ENCODE assay signal across 40 mouse cellular contexts in genomic region chr14:7786073-7786472, GRCm38 (mm10). TPM values are rescaled to one million over a fixed set of nuclear protein-coding genes. Genes with fewer than 3 reads are reported as not detected.
DNase-seq lines count a peak whose midpoint lies in the region; ATAC-seq and TF ChIP-seq lines count a peak whose summit lies in the region.
"Had no signal": no experiment of that assay in that cellular context is flagged by ENCODE, and none has a peak within 500 bp of the region (broad histone marks: within the 10 kb centered on the region; RNA-seq: fewer than 3 reads in every experiment).

No protein-coding gene starts in this region.

- DNase-seq in gastrocnemius, adult 2 months, result peak; percentile 34
- DNase-seq in gastrocnemius, adult 8-10 months (ENCODE audit: low spot score in 2 of 2), result no peak
- no peak for DNase-seq in liver, embryonic 14.5 days (ENCODE audit: low read depth in 3 of 3, low spot score in 3 of 3)
- no peak for DNase-seq in ovary, postnatal 14 days (ENCODE audit: low spot score)
- no peak for DNase-seq in spleen, adult 18-20 months
- no peak for DNase-seq in left cerebral cortex, adult 8-10 months (ENCODE audit: low spot score in 2 of 2)
- DNase-seq: cerebellum, adult 8-10 months; cerebellum, postnatal 25 days; embryo, embryonic 11 days; heart, postnatal 10 days; kidney, adult 11 months; kidney, postnatal 14 days; layer of hippocampus, adult 9-11 months; left cerebral cortex, postnatal 4 days; lung, adult 18-20 months; right cerebral cortex, postnatal 4 days had no signal

- H3K27ac ChIP-seq in gastrocnemius, adult 2 months, result no peak overlapping the region
- no peak overlapping the region for H3K27ac ChIP-seq in ES-Bruce4 (ENCODE audit: insufficient read depth, low read length)
- no peak overlapping the region for H3K27ac ChIP-seq in liver, embryonic 14.5 days
- H3K27ac ChIP-seq: embryonic facial prominence, embryonic 12.5 days; heart, embryonic 13.5 days; hindbrain, embryonic 15.5 days; macrophage; neural tube, embryonic 12.5 days had no signal

- no peaks in the 10 kb centered on the region for H3K9me3 ChIP-seq in ES-Bruce4 (replicated peaks; ENCODE audit: control insufficient read depth, insufficient read depth, low read length, poor library complexity, severe bottlenecking)
- no peaks in the 10 kb centered on the region for H3K9me3 ChIP-seq in liver, embryonic 14.5 days (ENCODE audit: control insufficient read depth, low read length)
- H3K9me3 ChIP-seq: embryonic facial prominence, embryonic 12.5 days; heart, embryonic 13.5 days; hindbrain, embryonic 15.5 days; neural tube, embryonic 12.5 days had no signal

- H3K9ac ChIP-seq in ES-Bruce4 (ENCODE audit: low read depth, poor library complexity, severe bottlenecking), result 0 out of 2 replicates have a peak overlapping the region, but pooled peaks have one; percentile 56
- no peak overlapping the region for H3K9ac ChIP-seq in liver, embryonic 14.5 days (replicated peaks)
- H3K9ac ChIP-seq: embryonic facial prominence, embryonic 12.5 days; heart, embryonic 13.5 days; hindbrain, embryonic 15.5 days; neural tube, embryonic 12.5 days had no signal

- WGBS in liver, embryonic 14.5 days (ENCODE audit: insufficient replicate concordance), result 14% methylated on average over 13 of the region's 13 CpGs

- no peaks in the 10 kb centered on the region for H3K36me3 ChIP-seq in ES-Bruce4 (ENCODE audit: control insufficient read depth, insufficient read depth, low read length, poor library complexity, severe bottlenecking)
- no peaks in the 10 kb centered on the region for H3K36me3 ChIP-seq in liver, embryonic 14.5 days (replicated peaks; ENCODE audit: control insufficient read depth, insufficient read depth, low read depth)
- H3K36me3 ChIP-seq: embryonic facial prominence, embryonic 12.5 days; heart, embryonic 13.5 days; hindbrain, embryonic 15.5 days; neural tube, embryonic 12.5 days had no signal

- TF ChIP-seq CTCF in gastrocnemius, adult 2 months (IDR thresholded peaks at IDR 0.05), result no peak
- TF ChIP-seq CTCF in ES-Bruce4 (IDR thresholded peaks at IDR 0.05; ENCODE audit: low read depth, low read length), result no peak
- no peak for TF ChIP-seq CTCF in liver, embryonic 14.5 days (IDR thresholded peaks at IDR 0.05; ENCODE audit: low read depth)

- H3K27me3 ChIP-seq in ES-Bruce4 (ENCODE audit: control insufficient read depth, insufficient read depth, low read length, poor library complexity, severe bottlenecking), result no peaks in the 10 kb centered on the region
- no peaks in the 10 kb centered on the region for H3K27me3 ChIP-seq in liver, embryonic 14.5 days (ENCODE audit: control insufficient read depth, insufficient read depth, low read length)
- H3K27me3 ChIP-seq: embryonic facial prominence, embryonic 12.5 days; hindbrain, embryonic 15.5 days; neural tube, embryonic 12.5 days had no signal

- H3K4me3 ChIP-seq in gastrocnemius, adult 2 months, result no peak overlapping the region
- H3K4me3 ChIP-seq in ES-Bruce4 (ENCODE audit: low read depth, low read length), result no peak overlapping the region
- H3K4me3 ChIP-seq in liver, embryonic 14.5 days (ENCODE audit: insufficient read depth in 1 of 2, low read depth in 2 of 2, low read length in 2 of 2), result no peak overlapping the region
- H3K4me3 ChIP-seq: embryonic facial prominence, embryonic 12.5 days; heart, embryonic 13.5 days; hindbrain, embryonic 15.5 days; myocyte; neural tube, embryonic 12.5 days had no signal

- 0 out of 2 replicates have a peak overlapping the region, but pooled peaks have one; percentile 11 for H3K4me2 ChIP-seq in liver, embryonic 14.5 days (ENCODE audit: low read depth)
- H3K4me2 ChIP-seq: embryonic facial prominence, embryonic 12.5 days; heart, embryonic 13.5 days; hindbrain, embryonic 15.5 days; midbrain, embryonic 11.5 days; neural tube, embryonic 12.5 days had no signal

- TF ChIP-seq EP300 in ES-Bruce4 (IDR thresholded peaks at IDR 0.05; ENCODE audit: insufficient read depth, low read depth, low read length), result no peak
- no peak for TF ChIP-seq EP300 in liver, embryonic 14.5 days (IDR thresholded peaks at IDR 0.05; ENCODE audit: low read depth)

- TF ChIP-seq POLR2A in ES-Bruce4 (IDR thresholded peaks at IDR 0.05; ENCODE audit: insufficient read depth, low read length), result no peak

- intact Hi-C loops in gastrocnemius, adult 2 months (cut with DNase I), result no loop called here

- no peaks in the 10 kb centered on the region for H3K4me1 ChIP-seq in ES-Bruce4 (ENCODE audit: control insufficient read depth, insufficient read depth, low read length)
- H3K4me1 ChIP-seq in liver, embryonic 14.5 days (replicated peaks; ENCODE audit: control insufficient read depth in 2 of 2, insufficient read depth in 2 of 2, low read length in 1 of 2), result peaks cover 0 to 1% of the 10 kb centered on the region in 2 experiments; a peak in 1 of 4 replicates
- H3K4me1 ChIP-seq: embryonic facial prominence, embryonic 12.5 days had no signal

- ATAC-seq in granulocyte monocyte progenitor cell, adult 5-6 weeks (replicated peaks; ENCODE audit: poor library complexity, severe bottlenecking), result peak; percentile 87
- no peak for ATAC-seq in liver, embryonic 14.5 days (ENCODE audit: insufficient read depth)
- ATAC-seq: forebrain, embryonic 14.5 days; inflammation-experienced regulatory T-cells, adult 6 months; lung, postnatal 0 days had no signal

RNA-seq across cellular contexts. Expression of gene Gm26661, which starts 5.3 kb away (rescaled TPM):
- total RNA-seq in gastrocnemius, adult 2 months (2021), result not detected
- not detected for total RNA-seq in gastrocnemius, adult 8-10 months (2022)
- polyA plus RNA-seq in ES-Bruce4 (2011; ENCODE audit: insufficient read depth, insufficient read length, low read depth, missing spikeins), result not detected in 2 replicates
- total RNA-seq in granulocyte monocyte progenitor cell, adult 5-6 weeks (2014; fragmentation: Nextera tagmentation), result not detected in 2 replicates
- not detected in 2 replicates for total RNA-seq in granulocyte monocyte progenitor cell, adult 5-6 weeks (2017)
- polyA plus RNA-seq in liver, embryonic 14.5 days (2012; rRNA removed), result not detected in 2 replicates
- not detected in 2 replicates for polyA plus RNA-seq in liver, embryonic 14.5 days (2014; fragmentation: Nextera tagmentation; extraction: Ambion mirVana)
- not detected for total RNA-seq in left cerebral cortex, adult 8-10 months (2022)
- total RNA-seq: adrenal gland, adult 18-20 months; adrenal gland, postnatal 4 days; heart, adult 8-10 months; heart, postnatal 10 days; hematopoietic stem cell, adult 5-6 weeks; left cerebral cortex, adult 18-20 months; left cerebral cortex, postnatal 4 days; midbrain, postnatal 0 days had no signal
- polyA plus RNA-seq: C2C12; embryonic facial prominence, embryonic 12.5 days; forebrain, embryonic 14.5 days; heart, embryonic 13.5 days; inflammation-experienced regulatory T-cells, adult 6 months; kidney, embryonic 14.5 days; limb, embryonic 14.5 days; lung, postnatal 0 days; macrophage; midbrain, embryonic 11.5 days; midbrain, postnatal 0 days; myocyte; neural tube, embryonic 12.5 days; stomach, embryonic 14.5 days; thymus, postnatal 0 days; urinary bladder, adult 2 months had no signal

RNA-seq across cellular contexts. Expression of gene Flnb, which starts 31.7 kb away (rescaled TPM):
- total RNA-seq in gastrocnemius, adult 2 months (2021), result 10 to 100 TPM in 1 of 2 experiments, 1 to 10 TPM in 1; 6.0 to 11.0 TPM
- total RNA-seq in gastrocnemius, adult 8-10 months (2022), result 1 to 10 TPM; 4.7 to 8.3 (median 5.6) TPM
- 326 and 328 TPM in 2 replicates for polyA plus RNA-seq in ES-Bruce4 (2011; ENCODE audit: insufficient read depth, insufficient read length, low read depth, missing spikeins)
- total RNA-seq in granulocyte monocyte progenitor cell, adult 5-6 weeks (2014; fragmentation: Nextera tagmentation), result 26.3 and 30.2 TPM in 2 replicates
- total RNA-seq in granulocyte monocyte progenitor cell, adult 5-6 weeks (2017), result 18.7 and 20.8 TPM in 2 replicates
- 3.2 and 3.7 TPM in 2 replicates for polyA plus RNA-seq in liver, embryonic 14.5 days (2012; rRNA removed)
- 3.2 and 3.6 TPM in 2 replicates for polyA plus RNA-seq in liver, embryonic 14.5 days (2014; fragmentation: Nextera tagmentation; extraction: Ambion mirVana)
- 10 to 100 TPM; 27.6 to 79.3 (median 41.4) TPM for total RNA-seq in left cerebral cortex, adult 8-10 months (2022)
